In the genomic region with DNA sequence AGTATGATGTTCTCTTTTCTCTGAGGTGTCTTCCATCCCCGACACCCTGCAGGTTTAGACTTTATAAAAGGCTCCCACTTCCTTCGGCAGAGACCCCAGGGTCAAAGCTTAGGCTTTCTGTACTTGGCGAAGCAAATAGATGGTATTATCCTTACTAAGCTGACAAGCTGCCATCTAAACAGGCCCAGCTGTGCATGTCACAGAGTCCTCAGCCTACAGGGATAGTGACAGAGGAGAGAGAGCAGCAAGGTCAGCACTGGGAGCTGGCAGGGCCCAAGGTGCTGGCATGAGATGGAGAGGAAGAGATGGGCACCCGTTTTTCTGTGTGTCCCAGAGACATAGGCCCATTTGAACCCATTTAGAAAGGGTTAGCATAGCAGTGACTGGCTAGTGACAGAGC, we compare ENCODE assay signal across 11 mouse cellular contexts.
"Had no signal": no experiment of that assay in that cellular context is flagged by ENCODE, and none has a peak within 500 bp of the region (broad histone marks: within the 10 kb centered on the region; RNA-seq: fewer than 3 reads in every experiment).

No protein-coding gene starts in this region.

- H3K4me3 ChIP-seq: limb, embryonic 12.5 days; liver, embryonic 15.5 days had no signal

- H3K4me2 ChIP-seq: limb, embryonic 12.5 days; liver, embryonic 15.5 days had no signal

- DNase-seq: kidney, adult 8-10 months; kidney, postnatal 25 days; layer of hippocampus, adult 9-11 months; layer of hippocampus, postnatal 36 days; liver; right cerebral cortex, postnatal 14 days; thymus, postnatal 36 days had no signal

- H3K36me3 ChIP-seq: limb, embryonic 12.5 days; liver, embryonic 15.5 days had no signal

- H3K9ac ChIP-seq: limb, embryonic 12.5 days; liver, embryonic 15.5 days had no signal

- H3K9me3 ChIP-seq: limb, embryonic 12.5 days; liver, embryonic 15.5 days had no signal

- H3K27ac ChIP-seq: limb, embryonic 12.5 days; liver, embryonic 15.5 days had no signal

- H3K27me3 ChIP-seq: limb, embryonic 12.5 days; liver, embryonic 15.5 days had no signal

- ATAC-seq: inflammation-experienced regulatory T-cells, adult 6 months; intestine, postnatal 0 days had no signal
